Mouse (Mus musculus) ES-E14 (cell line): ENCODE data around the gene Dclk2.

Source experiments
- CHD2 ChIP-seq: IDR thresholded peaks from 2 replicates; pipeline ENCODE4 v1.6.1; 2014; ENCODE audit warnings: mild to moderate bottlenecking, low read depth, low read length, inconsistent platforms
- HCFC1 ChIP-seq: IDR thresholded peaks from 2 replicates; pipeline ENCODE4 v1.6.1; 2012; ENCODE audit warnings: low read length, inconsistent platforms, borderline replicate concordance; ENCODE audit not compliant: insufficient read depth
- ZC3H11A ChIP-seq: IDR thresholded peaks from 2 replicates; pipeline ENCODE4 v1.6.1; 2012; ENCODE audit warnings: low read depth, mild to moderate bottlenecking, inconsistent platforms, low read length, borderline replicate concordance
- ZNF384 ChIP-seq: IDR thresholded peaks from 2 replicates; pipeline ENCODE4 v1.6.1; 2012; ENCODE audit warnings: low read depth, low read length, inconsistent platforms

GRCm38 (mm10) chr3:86919641-86920342 lies 860 bp downstream of the Dclk2 start:
- TF ChIP-seq ZC3H11A, result no peak
- no peak for TF ChIP-seq CHD2
- no peak for TF ChIP-seq HCFC1
- TF ChIP-seq ZNF384, result no peak
